19 mouse cellular contexts compared by ENCODE assay signal in the genomic region with DNA sequence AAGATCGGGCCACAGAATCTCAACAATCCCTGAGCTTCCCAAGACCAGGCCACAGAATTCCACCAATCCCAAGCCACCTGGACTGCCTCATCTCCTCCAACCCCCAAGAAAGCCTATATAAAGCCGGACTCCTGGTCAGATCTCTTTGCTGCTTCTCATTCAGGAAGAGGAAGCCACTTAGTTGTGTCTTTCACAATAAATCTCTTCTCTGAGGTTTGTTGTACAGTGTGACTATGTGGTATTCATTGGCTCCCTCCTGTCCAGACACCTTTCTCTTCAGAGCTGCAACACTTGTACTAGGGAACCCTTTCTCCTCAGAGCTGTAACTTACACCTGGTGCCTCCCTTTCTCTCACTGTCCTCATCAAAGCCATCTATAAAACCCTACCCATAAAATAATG.
DNase-seq lines count a peak whose midpoint lies in the region; ATAC-seq lines count a peak whose summit lies in the region.
"Had no signal": no experiment of that assay in that cellular context is flagged by ENCODE, and none has a peak within 500 bp of the region (broad histone marks: within the 10 kb centered on the region; RNA-seq: fewer than 3 reads in every experiment).

No protein-coding gene starts in this region.

- no peak overlapping the region for H3K4me2 ChIP-seq in midbrain, embryonic 16.5 days (ENCODE audit: low read length)
- H3K4me2 ChIP-seq: embryonic facial prominence, embryonic 13.5 days; embryonic facial prominence, embryonic 15.5 days; forebrain, embryonic 12.5 days; forebrain, embryonic 15.5 days had no signal

- H3K9me3 ChIP-seq in midbrain, embryonic 16.5 days (replicated peaks; ENCODE audit: control insufficient read depth, low read length, poor library complexity, severe bottlenecking), result no peaks in the 10 kb centered on the region
- H3K9me3 ChIP-seq: embryonic facial prominence, embryonic 13.5 days; embryonic facial prominence, embryonic 15.5 days; forebrain, embryonic 10.5 days; forebrain, embryonic 12.5 days; forebrain, embryonic 15.5 days had no signal

- peak; percentile 91 for ATAC-seq in granulocyte monocyte progenitor cell, adult 5-6 weeks (replicated peaks; ENCODE audit: poor library complexity, severe bottlenecking)
- ATAC-seq in megakaryocyte progenitor cell, adult 5-6 weeks (replicated peaks; ENCODE audit: poor library complexity), result peak; percentile 78
- ATAC-seq in midbrain, embryonic 16.5 days, result no peak
- ATAC-seq: forebrain, embryonic 15.5 days; forebrain, postnatal 0 days had no signal

- peak; percentile 41 for DNase-seq in 416B (ENCODE audit: low read depth)
- DNase-seq in spleen, postnatal 4 days (ENCODE audit: low spot score in 2 of 2), result no peak
- DNase-seq: adrenal gland, adult 2 months; adrenal gland, postnatal 10 days; adrenal gland, postnatal 25 days; cerebellum, adult 11 months; cerebellum, adult 18-20 months; cerebellum, adult 8-10 months; embryo, embryonic 11 days; forebrain, postnatal 0 days had no signal

- H3K27me3 ChIP-seq in midbrain, embryonic 16.5 days (ENCODE audit: control insufficient read depth, insufficient read depth, low read depth, low read length), result no peaks in the 10 kb centered on the region
- H3K27me3 ChIP-seq: embryonic facial prominence, embryonic 13.5 days; embryonic facial prominence, embryonic 15.5 days; forebrain, embryonic 12.5 days; forebrain, embryonic 15.5 days had no signal

- H3K4me1 ChIP-seq in midbrain, embryonic 16.5 days (ENCODE audit: control insufficient read depth, insufficient read depth, low read length), result no peaks in the 10 kb centered on the region
- H3K4me1 ChIP-seq: embryonic facial prominence, embryonic 13.5 days; embryonic facial prominence, embryonic 15.5 days; forebrain, embryonic 15.5 days had no signal

- no peak overlapping the region for H3K27ac ChIP-seq in midbrain, embryonic 16.5 days (ENCODE audit: low read length)
- H3K27ac ChIP-seq: embryonic facial prominence, embryonic 13.5 days; embryonic facial prominence, embryonic 15.5 days; forebrain, embryonic 10.5 days; forebrain, embryonic 12.5 days; forebrain, embryonic 15.5 days had no signal

- no peaks in the 10 kb centered on the region for H3K36me3 ChIP-seq in midbrain, embryonic 16.5 days (ENCODE audit: control insufficient read depth, insufficient read depth, low read length)
- H3K36me3 ChIP-seq: embryonic facial prominence, embryonic 13.5 days; embryonic facial prominence, embryonic 15.5 days; forebrain, embryonic 10.5 days; forebrain, embryonic 12.5 days; forebrain, embryonic 15.5 days had no signal

- H3K4me3 ChIP-seq in midbrain, embryonic 16.5 days (ENCODE audit: low read depth, low read length), result no peak overlapping the region
- H3K4me3 ChIP-seq: embryonic facial prominence, embryonic 13.5 days; embryonic facial prominence, embryonic 15.5 days; erythroblast, embryonic 14.5 days; forebrain, embryonic 10.5 days; forebrain, embryonic 12.5 days; forebrain, embryonic 15.5 days had no signal

- WGBS in midbrain, embryonic 16.5 days, result 94% methylated on average over 2 of the region's 2 CpGs

- no peak overlapping the region for H3K9ac ChIP-seq in midbrain, embryonic 16.5 days (ENCODE audit: low read depth, low read length)
- H3K9ac ChIP-seq: embryonic facial prominence, embryonic 13.5 days; embryonic facial prominence, embryonic 15.5 days; forebrain, embryonic 12.5 days; forebrain, embryonic 15.5 days; forebrain, postnatal 0 days had no signal
